Mouse (Mus musculus) common myeloid progenitor, adult 5-6 weeks (primary cell): ENCODE data around the gene Cmas. TPM values are rescaled to one million over a fixed set of nuclear protein-coding genes. Genes with fewer than 3 reads are reported as not detected.

Experiments used
- ATAC-seq: replicated peaks from 2 replicates; pipeline ENCODE4 v1.8.0; 2016; ENCODE audit warnings: low read depth, mild to moderate bottlenecking, moderate TSS enrichment, inconsistent platforms; ENCODE audit not compliant: poor library complexity, severe bottlenecking
- total RNA-seq: library from RNA; stranded (forward); fragments of 200-1000, 187-1606 nt; gene quantifications from 2 replicates; pipeline ENCODE4 v1.2.3, GENCODE M21; 2017

Cmas gene
- 82.6 and 83.3 TPM in 2 replicates for total RNA-seq

DNA sequence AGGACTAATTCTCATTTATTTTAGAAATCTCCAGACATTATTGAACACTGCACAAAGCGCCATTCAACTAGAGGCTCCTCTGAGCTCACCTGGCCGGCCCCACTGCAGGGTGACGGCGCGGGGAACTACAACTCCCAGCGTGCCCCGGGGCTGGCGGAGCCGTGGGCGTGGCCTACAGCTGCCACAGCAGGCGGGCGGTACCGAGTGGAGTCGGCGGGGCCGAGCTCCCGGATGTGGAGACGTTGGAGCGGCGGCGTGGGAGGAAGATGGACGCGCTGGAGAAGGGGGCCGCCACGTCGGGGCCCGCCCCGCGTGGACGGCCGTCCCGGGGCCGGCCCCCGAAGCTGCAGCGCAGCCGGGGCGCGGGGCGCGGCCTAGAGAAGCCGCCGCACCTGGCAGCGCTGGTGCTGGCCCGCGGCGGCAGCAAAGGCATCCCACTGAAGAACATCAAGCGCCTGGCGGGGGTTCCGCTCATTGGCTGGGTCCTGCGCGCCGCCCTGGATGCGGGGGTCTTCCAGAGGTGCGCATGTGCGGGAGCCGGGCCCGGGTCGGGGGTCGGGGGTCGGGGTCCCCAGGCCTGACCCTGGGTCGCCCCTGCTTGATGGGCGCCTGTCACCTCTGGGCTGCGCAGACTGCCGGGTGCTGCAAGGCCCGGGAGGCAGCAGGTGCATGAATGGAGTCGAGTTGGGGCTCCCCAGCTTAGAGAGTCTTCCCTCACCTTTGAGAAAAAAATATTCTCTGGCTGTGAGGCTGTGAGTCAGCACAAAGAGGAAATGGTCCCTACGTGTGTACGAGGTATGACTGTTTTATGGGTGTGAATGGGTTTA lies at the start of gene Cmas:
TSS of gene Cmas (plus strand) at position 180 of the 827 bp plus-strand sequence.
- peak; percentile 69 for ATAC-seq

DNA sequence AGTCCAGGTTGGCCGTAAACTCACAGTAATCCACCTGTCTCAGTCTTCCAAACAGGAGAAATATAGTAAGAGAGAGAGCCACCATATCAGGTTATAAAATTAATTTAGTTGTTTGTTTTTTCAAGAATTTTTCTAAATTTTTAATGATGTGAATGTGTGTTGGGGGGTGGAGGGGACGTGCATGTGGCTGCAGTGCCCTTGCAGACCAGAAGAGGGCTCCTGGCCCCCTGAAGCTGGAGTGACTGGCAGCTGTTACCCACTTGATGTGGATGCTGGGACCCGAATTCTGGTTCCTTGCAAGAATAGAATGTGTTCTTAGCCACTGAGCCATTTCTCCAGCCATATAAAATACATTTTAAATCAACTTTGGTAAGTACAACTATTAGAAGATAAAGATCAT lies 49.8 kb upstream of the Cmas start:
- ATAC-seq = no peak

DNA sequence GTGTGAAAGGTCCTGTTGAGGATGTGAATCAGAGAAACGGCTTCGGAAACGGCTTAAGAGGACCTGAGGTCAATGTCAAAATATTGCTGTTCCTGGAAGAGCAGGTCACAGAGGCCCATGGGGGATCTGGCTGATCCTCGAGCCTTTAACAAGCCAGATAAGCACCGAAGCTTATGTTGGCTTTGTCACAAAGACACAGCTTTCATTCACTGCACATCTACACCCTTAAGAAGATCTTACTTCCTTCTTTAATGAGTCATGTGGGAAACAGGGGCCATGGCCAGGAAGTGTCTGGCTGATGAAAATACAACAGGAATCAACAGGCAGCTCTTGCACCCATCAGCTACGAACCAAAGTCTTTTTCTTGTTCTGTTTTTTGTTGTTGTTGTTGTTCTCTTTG lies 48.1 kb upstream of the Cmas start:
- peak; percentile 40; the same call in 1 of the 2 replicates for ATAC-seq

DNA sequence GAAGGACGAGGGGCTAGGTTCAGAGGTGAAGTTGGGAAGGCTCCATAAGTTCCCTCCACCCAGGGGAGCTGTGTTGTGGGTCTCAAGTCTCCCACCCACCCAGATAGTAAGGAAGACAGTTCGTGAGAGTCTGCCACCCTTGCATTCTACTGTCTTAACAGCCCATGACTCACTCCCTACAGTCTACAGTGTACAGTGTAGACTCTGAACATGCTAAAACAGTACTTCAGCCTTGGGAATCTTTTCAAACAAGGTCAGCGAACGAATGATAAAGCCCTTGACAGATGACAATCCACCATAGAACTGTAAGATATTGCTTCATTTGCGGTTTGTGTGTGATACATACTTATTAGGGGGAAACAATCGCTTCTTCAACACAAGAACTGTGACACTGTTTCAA lies 45.8 kb upstream of the Cmas start:
- ATAC-seq = no peak

DNA sequence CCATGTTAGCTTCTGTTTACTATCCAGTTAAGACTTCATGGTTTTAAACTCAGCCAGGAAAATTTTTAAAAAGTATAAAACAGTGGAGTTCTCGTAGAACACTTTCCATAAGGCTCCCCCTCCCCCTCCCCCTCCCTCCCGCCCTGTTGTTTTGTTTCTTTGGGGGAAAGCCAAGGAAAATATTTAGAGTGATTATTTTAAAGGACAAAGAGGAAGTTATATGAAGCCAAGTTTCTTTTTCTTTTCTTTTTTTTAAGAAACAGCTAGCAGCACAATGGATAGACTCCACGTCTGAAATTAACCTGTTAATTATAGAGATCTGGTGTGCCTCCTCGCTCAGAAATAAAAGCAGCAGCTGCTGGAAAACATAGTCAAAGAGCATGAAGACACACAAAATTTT lies 45.4 kb upstream of the Cmas start:
- ATAC-seq = no peak

DNA sequence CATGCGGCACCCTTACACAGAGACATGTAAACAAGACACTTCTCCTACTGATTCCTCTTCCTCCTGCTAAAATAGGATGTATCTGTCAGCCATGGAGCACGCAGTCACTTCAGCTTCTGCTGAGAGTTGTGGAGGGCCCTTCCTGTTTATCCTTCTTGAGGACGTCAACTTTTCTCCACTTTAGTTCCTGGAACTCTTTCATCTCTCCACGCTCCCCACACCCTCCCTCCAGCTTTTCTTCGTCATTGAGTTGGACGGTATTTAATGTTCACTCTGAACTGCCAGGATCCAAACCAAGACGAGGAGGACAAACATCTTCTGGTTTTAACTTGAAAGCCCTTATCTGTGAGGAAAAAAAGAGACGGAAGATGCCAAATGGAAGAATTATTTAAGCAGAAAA lies 41.5 kb upstream of the Cmas start:
- no peak for ATAC-seq

DNA sequence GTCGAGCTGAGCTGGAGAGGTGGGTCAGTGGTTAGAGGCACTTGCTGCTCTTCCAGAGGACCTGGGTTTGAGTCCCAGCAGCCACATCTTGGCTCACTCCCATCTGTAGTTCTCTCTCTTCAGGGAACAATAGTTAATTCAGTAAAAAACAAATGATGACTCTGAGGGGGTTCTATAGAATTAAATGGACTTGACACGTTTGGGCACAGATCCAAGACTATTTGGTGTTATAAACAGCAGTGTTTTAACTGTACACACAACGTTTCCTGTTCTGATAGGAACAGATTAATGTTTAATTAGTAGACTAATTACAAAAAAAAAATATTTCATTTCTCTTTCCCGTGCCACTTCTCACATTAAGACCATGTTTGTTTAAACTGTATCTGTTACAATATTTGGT lies 39.3 kb upstream of the Cmas start:
- ATAC-seq = no peak

DNA sequence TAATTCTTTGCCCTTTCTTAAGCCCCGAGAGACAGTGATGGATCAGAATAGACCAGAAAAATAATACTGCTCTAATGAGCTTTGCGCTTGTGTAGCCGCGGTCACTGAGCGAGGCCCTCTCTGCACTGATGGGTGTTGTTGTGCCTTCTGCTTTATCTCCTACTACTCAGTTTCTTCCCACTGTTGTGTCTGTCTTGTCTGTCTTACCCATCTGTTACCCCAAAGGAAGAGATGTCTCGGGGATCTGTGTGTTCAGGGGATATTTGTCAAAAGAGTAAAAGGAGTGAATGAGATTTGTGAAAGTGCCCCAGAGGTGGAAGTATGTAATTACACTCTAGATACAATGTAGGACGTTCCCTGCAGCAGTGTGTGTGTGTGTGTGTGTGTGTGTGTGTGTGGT lies 38.3 kb upstream of the Cmas start:
- peak; percentile 60; the same call in 1 of the 2 replicates for ATAC-seq

DNA sequence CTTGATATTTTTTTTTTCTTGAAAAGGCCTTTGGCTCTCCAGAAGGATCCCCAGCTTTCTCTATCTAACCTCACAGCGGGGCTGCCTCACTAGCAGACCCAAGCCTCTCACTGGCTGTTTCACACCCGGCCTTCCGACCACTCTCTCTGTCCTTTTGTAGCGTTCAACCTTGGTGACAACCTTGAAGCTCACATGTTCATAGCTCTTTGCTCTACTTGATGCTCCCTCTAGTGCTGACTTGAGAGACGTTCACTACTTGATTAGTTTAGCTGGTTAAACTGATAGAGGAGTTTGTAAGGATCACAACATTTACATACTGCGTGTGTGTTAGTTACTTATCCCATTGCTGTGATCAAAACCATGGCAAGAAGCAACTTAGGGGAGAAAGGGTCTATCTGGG lies 35.8 kb upstream of the Cmas start:
- 0 out of 2 replicates have a peak, but pooled peaks have one; percentile 36 for ATAC-seq

DNA sequence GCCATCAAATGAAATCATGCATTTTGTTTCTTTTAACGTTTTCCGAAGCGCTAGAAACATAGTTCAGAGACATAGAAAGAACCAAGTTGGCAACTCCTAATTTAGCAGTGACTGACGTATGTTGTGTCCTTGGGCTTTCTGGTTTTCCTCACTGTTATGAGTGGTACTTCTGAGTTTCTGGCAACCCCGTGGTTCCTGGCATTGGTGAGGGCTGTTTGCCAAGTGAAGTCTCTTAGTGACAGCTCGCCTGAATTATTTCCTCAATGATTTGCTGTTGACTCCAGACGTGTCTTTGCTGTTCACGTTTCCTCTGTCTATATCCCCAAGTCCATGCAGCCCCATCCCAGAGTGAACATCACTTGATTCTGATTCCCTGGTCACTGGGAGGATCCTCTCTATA lies 34.8 kb upstream of the Cmas start:
- no peak for ATAC-seq

DNA sequence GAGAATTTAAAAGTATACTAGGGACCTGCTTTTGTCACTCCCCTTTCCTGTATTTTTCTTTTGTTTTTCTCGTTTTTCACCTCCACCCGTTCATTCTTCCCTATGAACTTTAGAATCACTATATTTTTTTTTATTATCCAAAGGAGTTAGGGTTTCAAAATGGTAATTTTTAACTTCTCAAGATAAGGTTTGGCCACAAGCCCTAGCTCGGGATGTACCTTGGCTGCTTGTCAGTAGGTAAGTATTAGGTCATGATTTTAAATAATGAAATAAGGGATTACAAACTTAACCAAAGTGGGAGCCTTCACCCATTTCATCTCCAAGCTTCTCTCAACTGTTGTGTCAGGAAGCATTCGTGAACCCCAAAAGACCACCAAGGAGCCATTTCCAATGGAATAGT lies 30.5 kb upstream of the Cmas start:
- ATAC-seq = no peak

DNA sequence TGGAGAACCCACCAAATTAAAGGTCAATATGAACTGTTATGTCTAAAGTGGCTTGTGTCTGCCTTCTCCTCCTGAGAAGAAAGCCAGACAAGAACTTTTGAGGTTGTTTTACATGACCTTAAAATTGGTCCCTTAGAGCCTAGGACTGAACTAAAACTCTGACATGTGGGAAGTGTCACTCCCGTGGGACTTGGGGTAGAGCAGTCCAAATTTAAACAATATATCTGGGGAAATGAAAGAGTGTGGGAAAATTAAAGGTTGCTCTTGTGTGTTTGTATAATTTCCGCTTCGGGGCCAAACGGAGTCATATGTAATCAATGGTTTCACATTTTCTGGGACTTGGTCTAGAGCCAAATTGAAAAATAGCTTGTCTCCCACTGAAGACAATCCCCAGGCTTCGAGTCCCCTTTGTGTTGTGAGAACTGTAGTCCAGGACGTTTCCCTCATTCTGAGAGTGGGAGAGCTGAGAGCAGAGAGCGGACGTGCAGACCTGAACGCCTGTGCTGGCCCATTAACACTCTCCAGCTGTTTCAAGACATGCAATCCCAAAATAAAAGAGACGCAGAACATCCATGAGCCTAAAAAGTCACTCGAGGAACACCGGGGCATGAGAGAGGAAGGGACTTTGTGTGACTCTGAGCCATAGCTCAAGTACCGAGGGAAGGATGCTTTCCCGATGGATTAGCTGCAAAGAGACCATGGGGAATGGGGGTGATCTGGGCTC lies 23.8 kb upstream of the Cmas start:
- ATAC-seq = no peak

DNA sequence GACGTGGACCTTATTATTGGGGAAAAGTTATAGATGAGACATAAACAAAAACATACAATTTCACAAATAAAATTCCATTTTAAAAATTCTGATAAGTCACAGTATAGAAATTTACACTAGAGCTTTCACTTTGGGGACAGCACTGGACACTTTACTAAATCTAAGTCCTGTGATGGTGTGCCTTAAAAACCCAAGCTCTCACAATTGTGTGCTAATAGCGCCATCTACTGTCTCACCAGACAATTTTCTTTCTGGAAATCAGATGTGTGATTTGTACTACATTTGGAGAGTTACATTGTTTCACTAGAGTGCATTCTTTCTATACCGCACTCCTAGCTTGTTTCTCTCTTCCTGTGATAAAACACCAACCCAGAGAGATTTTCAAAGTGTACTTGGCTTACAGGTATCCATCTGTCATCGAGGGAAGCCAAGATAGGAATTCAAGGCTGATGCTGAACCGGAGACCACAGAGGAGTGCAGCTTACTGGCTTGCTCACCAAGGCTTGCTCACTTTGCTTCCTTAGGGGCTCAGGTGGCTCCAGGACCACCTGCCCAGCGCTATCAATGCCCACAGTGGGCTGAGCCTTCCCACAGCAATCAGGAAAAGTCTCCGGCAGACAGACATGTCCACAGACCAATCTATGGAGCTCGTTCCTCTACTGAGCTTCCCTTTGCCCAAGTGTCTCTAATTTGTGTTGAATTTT lies 21.0 kb upstream of the Cmas start:
- ATAC-seq = peak; percentile 83

DNA sequence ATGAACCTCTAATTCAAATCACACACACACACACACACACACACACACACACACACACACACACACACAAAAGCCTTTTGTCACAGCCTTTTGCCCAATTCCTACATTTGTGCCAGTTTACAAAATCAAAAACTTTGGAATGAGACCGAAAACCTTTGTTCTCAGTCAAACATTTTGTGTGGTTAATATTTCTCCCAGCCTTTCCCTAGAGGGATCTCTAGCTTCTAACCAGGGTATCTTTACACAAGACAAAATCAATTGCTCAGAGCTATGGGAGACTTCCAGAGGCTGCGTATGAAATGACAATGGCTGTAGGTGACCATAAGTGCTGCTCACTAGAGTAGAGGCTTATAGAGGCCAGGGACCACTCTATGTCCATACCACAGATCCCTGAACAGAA lies 18.3 kb upstream of the Cmas start:
- ATAC-seq = no peak

DNA sequence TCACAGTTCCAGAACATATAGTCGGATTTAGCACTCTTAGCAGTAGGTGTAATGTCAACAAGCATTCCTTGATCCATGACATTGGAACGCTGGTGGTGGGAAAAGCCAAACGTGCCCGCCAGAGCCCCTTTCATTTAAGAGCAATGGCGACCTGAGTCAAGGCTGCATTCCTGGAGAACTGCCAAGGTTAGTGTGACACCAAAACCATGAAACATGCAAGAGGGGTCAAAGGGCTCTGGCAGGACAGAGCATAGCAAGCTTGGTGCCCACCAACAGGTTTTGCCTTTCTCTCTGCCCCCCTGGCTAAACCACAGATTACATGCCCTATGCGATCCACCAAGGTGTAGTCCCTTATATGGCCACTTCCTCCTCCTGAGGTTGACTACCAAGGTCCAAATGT lies 17.8 kb upstream of the Cmas start:
- ATAC-seq = no peak

DNA sequence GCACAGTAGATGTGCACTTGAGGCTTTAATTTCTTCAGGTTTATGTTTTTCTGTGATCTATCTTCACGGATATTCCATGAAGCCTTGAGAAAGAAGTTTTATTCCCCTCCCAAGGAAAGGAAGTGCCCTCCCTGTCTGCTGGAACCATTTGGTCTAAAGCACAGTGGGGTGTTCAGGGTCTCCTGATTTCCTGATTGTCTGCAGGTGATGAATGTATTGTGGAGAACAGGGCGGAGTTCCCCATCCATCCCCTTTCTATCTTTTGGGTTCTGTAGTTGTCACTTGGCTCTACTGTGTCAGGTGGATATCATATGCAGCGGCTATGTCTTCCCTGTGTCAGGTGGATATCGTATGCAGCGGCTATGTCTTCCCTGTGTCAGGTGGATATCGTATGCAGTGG lies 14.7 kb upstream of the Cmas start:
- ATAC-seq = no peak

DNA sequence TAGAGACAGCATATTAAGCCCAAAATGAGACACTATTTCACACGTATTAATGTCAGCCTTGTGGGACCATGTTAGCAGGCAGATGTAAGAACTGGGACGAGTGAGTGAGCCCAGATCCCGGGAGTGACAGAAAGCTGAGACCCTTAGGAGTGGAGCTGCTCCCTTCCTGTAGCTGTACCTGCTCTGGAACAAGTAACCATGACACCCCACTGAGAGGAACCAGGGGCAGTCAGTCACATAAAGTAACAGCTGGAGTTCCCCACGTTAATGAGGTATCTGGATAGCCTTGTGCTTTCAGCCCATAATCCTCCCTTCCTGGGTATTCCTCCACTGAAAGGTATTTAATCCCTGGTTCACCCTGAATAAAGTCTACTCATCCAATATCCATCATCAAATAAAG lies 13.3 kb upstream of the Cmas start:
- no peak for ATAC-seq

DNA sequence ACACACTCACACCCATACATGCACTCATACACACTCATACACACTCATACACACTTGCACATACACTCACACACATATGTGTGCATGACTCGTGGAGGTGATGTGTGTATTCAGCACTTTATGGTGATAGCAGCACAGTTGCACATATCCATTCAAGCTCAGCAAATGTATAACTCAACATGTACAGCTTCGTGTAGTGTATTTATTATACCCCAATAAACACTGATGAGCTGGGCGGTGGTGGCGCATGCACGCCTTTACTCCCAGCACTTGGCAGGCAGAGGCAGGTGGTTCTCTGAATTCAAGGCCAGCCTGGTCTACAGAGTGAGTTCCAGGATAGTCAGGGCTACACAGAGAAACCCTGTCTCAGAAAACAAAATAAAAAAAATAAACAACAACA lies 11.0 kb upstream of the Cmas start:
- ATAC-seq = no peak

DNA sequence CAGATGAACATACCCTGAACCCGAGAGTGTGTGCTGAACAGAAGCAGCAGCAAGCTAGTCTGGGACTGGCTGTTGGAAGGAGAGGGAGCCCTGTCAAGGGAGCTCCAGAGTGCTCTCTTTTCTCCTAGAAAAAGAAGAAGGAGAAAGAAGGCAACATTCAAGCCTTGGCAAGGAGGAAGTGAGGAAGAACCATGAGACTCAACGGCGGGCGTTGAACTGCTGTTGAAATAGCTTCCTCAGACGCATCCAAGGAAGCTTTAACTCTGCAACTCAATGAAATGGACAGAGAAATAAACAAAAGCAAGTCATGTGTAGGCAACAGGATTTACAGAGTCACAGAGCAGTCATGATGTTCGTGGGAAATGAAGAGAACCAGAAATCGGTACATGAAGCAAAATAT lies 9.7 kb upstream of the Cmas start:
- peak; percentile 64 for ATAC-seq

DNA sequence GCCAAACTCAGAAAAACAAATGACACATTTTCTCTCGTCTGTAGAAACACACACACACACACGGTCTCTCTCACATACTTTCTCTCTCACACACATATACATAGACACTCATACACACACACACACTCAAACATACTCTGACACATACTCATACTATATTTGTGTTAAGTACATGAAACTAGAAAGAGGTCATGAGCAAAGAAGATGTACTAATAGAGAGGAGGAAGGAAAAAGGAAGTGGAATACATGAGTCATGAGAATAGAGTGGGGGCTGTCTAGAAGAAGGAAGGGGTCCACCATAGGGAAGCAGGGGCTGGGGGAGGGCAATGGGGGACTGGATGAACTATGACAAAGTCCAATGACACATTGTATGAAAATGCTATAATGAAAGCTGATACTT lies 9.3 kb upstream of the Cmas start:
- peak; percentile 76 for ATAC-seq
